Mouse (Mus musculus) erythroblast, adult 5-6 weeks (primary cell): Measurements from ENCODE around the gene Tcl1b3. TPM values are rescaled to one million over a fixed set of nuclear protein-coding genes. Genes with fewer than 3 reads are reported as not detected.

Source experiments
- ATAC-seq: replicated peaks from 2 replicates; pipeline ENCODE4 v1.8.0; 2016; ENCODE audit warnings: moderate number of reproducible peaks, mild to moderate bottlenecking, moderate TSS enrichment, inconsistent platforms; ENCODE audit not compliant: poor library complexity, low FRiP score, severe bottlenecking
- total RNA-seq, 2 experiments: library from RNA; stranded (forward) in 1 of 2; stranded (reverse) in 1 of 2; fragments of 150-400 nt in 1 of 2; fragments of 200-764, 138-1000 nt in 1 of 2; gene quantifications; 2 replicates each; pipeline versions ENCODE4 v1.2.3 to v1.2.4; 2015 to 2017; ENCODE audit warnings: low replicate concordance in 2 of 2

Tcl1b3 gene
- total RNA-seq, 2 experiments from 2014 or later = not detected

- no peak for ATAC-seq
Measured at GRCm38 (mm10) chr12:105222601-105223319, 31.9 kb downstream of the Tcl1b3 start, which contains the start of gene Tcl1. Gene Tcl1 (minus strand): TSS chr12:105222793.

- ATAC-seq = no peak
Measured at GRCm38 (mm10) chr12:105224621-105225320, 33.9 kb downstream of the Tcl1b3 start.

GRCm38 (mm10) chr12:105234362-105234761, 43.5 kb downstream of the Tcl1b3 start:
- ATAC-seq = no peak

- ATAC-seq = no peak
Measured at GRCm38 (mm10) chr12:105235091-105235490, 44.2 kb downstream of the Tcl1b3 start.

GRCm38 (mm10) chr12:105239060-105239459, 48.2 kb downstream of the Tcl1b3 start:
- no peak for ATAC-seq

Other genes starting within 250 kb of the Tcl1b3 start
- 4.8 and 5.6 TPM in 2 replicates for gene Syne3, start 181.2 kb upstream of the Tcl1b3 start, total RNA-seq (2015; ENCODE audit: low replicate concordance)
- 10.3 and 14.8 TPM in 2 replicates for gene Syne3, start 181.2 kb upstream of the Tcl1b3 start, total RNA-seq (2017; ENCODE audit: low replicate concordance)
- gene Glrx5, start 158.4 kb upstream of the Tcl1b3 start, total RNA-seq (2015; ENCODE audit: low replicate concordance) = 170 and 188 TPM in 2 replicates
- gene Glrx5, start 158.4 kb upstream of the Tcl1b3 start, total RNA-seq (2017; ENCODE audit: low replicate concordance) = 146 and 233 TPM in 2 replicates
- gene Tcl1b2, start 45.0 kb upstream of the Tcl1b3 start, total RNA-seq (2015; ENCODE audit: low replicate concordance) = not detected in 2 replicates
- 0.51 TPM in 1 of 2 replicates, not detected in the other for gene Tcl1b2, start 45.0 kb upstream of the Tcl1b3 start, total RNA-seq (2017; ENCODE audit: low replicate concordance)
- gene Tcl1b1, start 31.4 kb upstream of the Tcl1b3 start, total RNA-seq (2015; ENCODE audit: low replicate concordance) = not detected in 2 replicates
- not detected in 2 replicates for gene Tcl1b1, start 31.4 kb upstream of the Tcl1b3 start, total RNA-seq (2017; ENCODE audit: low replicate concordance)
- gene Tcl1b5, start 14.7 kb upstream of the Tcl1b3 start, total RNA-seq (2015; ENCODE audit: low replicate concordance) = not detected in 2 replicates
- gene Tcl1b5, start 14.7 kb upstream of the Tcl1b3 start, total RNA-seq (2017; ENCODE audit: low replicate concordance) = not detected in 2 replicates
- not detected in 2 replicates for gene Tcl1b4, start 10.9 kb downstream of the Tcl1b3 start, total RNA-seq (2015; ENCODE audit: low replicate concordance)
- gene Tcl1b4, start 10.9 kb downstream of the Tcl1b3 start, total RNA-seq (2017; ENCODE audit: low replicate concordance) = 0.43 TPM in 1 of 2 replicates, not detected in the other
- not detected in 2 replicates for gene Tcl1, start 31.8 kb downstream of the Tcl1b3 start, total RNA-seq (2015; ENCODE audit: low replicate concordance)
- gene Tcl1, start 31.8 kb downstream of the Tcl1b3 start, total RNA-seq (2017; ENCODE audit: low replicate concordance) = not detected in 2 replicates
- not detected in 2 replicates for gene Tunar, start 142.8 kb downstream of the Tcl1b3 start, total RNA-seq (2015; ENCODE audit: low replicate concordance)
- gene Tunar, start 142.8 kb downstream of the Tcl1b3 start, total RNA-seq (2017; ENCODE audit: low replicate concordance) = not detected in 2 replicates